7 mouse cellular contexts compared by ENCODE assay signal in genomic region chr17:34139416-34139815, GRCm38 (mm10). TPM values are rescaled to one million over a fixed set of nuclear protein-coding genes. Genes with fewer than 3 reads are reported as not detected.
A peak's percentile ranks its signal among the peaks of the same experiment; 100 is the strongest.
DNase-seq lines count a peak whose midpoint lies in the region; ATAC-seq and TF ChIP-seq lines count a peak whose summit lies in the region.

No protein-coding gene starts in this region.

- H3K4me1 ChIP-seq in E14TG2a.4 (replicated peaks; ENCODE audit: low read depth, low read length): peaks cover 57% of the 10 kb centered on the region
- peaks cover 12% of the 10 kb centered on the region for H3K4me1 ChIP-seq in heart, embryonic 16.5 days (ENCODE audit: control insufficient read depth, insufficient read depth, low read length)
- H3K4me1 ChIP-seq in midbrain, embryonic 12.5 days: peaks cover 15% of the 10 kb centered on the region

- H3K27me3 ChIP-seq in E14TG2a.4 (ENCODE audit: insufficient read depth, low read length): peaks cover 58% of the 10 kb centered on the region
- peaks cover 35% of the 10 kb centered on the region for H3K27me3 ChIP-seq in heart, embryonic 16.5 days (ENCODE audit: control insufficient read depth, insufficient read depth, low read length)
- H3K27me3 ChIP-seq in midbrain, embryonic 12.5 days: peaks cover 65% of the 10 kb centered on the region

- H3K9me3 ChIP-seq in E14TG2a.4 (ENCODE audit: low read length): no peaks in the 10 kb centered on the region
- no peaks in the 10 kb centered on the region for H3K9me3 ChIP-seq in heart, embryonic 16.5 days (replicated peaks; ENCODE audit: control insufficient read depth, low read length)
- H3K9me3 ChIP-seq in midbrain, embryonic 12.5 days: no peaks in the 10 kb centered on the region

- peak; percentile 76 for DNase-seq in R1 (ENCODE audit: low read depth, low spot score)
- DNase-seq in kidney, postnatal 25 days: peak; percentile 55 to 78
- DNase-seq in cerebellum, adult 8-10 months: no peak
- no peak for DNase-seq in spleen, postnatal 10 days (ENCODE audit: low spot score in 2 of 2)

- no peak for TF ChIP-seq CTCF in E14TG2a.4 (conservative IDR thresholded peaks at IDR 0.05; ENCODE audit: low read length)

- 9% methylated on average over 16 of the region's 16 CpGs for WGBS in heart, embryonic 16.5 days
- WGBS in midbrain, embryonic 12.5 days: under 1% methylated on average over 16 of the region's 16 CpGs

- no peak overlapping the region for H3K27ac ChIP-seq in heart, embryonic 16.5 days (ENCODE audit: low read length)
- no peak overlapping the region for H3K27ac ChIP-seq in midbrain, embryonic 12.5 days (replicated peaks)

- H3K4me3 ChIP-seq in E14TG2a.4 (replicated peaks; ENCODE audit: low read length): peak overlapping the region; percentile 49; the same call in 1 of the 2 replicates
- peak overlapping the region; percentile 47 for H3K4me3 ChIP-seq in heart, embryonic 16.5 days (ENCODE audit: low read length)
- peak overlapping the region; percentile 31 for H3K4me3 ChIP-seq in midbrain, embryonic 12.5 days

- ATAC-seq in heart, embryonic 16.5 days (replicated peaks; ENCODE audit: extremely low read depth, insufficient read depth, low FRiP score): no peak
- ATAC-seq in midbrain, embryonic 12.5 days (ENCODE audit: low FRiP score, low read depth): no peak

- H3K36me3 ChIP-seq in E14TG2a.4 (ENCODE audit: insufficient read depth, low read length): no peaks in the 10 kb centered on the region
- no peaks in the 10 kb centered on the region for H3K36me3 ChIP-seq in heart, embryonic 16.5 days (ENCODE audit: control insufficient read depth, insufficient read depth)
- no peaks in the 10 kb centered on the region for H3K36me3 ChIP-seq in midbrain, embryonic 12.5 days

- H3K9ac ChIP-seq in heart, embryonic 16.5 days (ENCODE audit: low read length): peak overlapping the region; percentile 69
- H3K9ac ChIP-seq in midbrain, embryonic 12.5 days (replicated peaks): no peak overlapping the region

- H3K4me2 ChIP-seq in heart, embryonic 16.5 days (ENCODE audit: low read depth, low read length): peak overlapping the region; percentile 86
- peak overlapping the region; percentile 53 for H3K4me2 ChIP-seq in midbrain, embryonic 12.5 days (replicated peaks)

RNA-seq across cellular contexts. Expression of gene H2-DMb2, which starts 3.7 kb away (rescaled TPM):
- 2.5 and 6.1 TPM in 2 replicates for polyA plus RNA-seq in heart, embryonic 16.5 days (2015; fragmentation: Nextera tagmentation; extraction: Ambion mirVana)
- polyA plus RNA-seq in midbrain, embryonic 12.5 days (2016; fragmentation: Nextera tagmentation; extraction: Ambion mirVana): 0.16 and 0.23 TPM in 2 replicates

RNA-seq across cellular contexts. Expression of gene H2-DMb1, which starts 13.5 kb away (rescaled TPM):
- polyA plus RNA-seq in heart, embryonic 16.5 days (2015; fragmentation: Nextera tagmentation; extraction: Ambion mirVana): 2.3 and 4.0 TPM in 2 replicates
- 0.16 and 0.73 TPM in 2 replicates for polyA plus RNA-seq in midbrain, embryonic 12.5 days (2016; fragmentation: Nextera tagmentation; extraction: Ambion mirVana)

RNA-seq across cellular contexts. Expression of gene Brd2, which starts 17.0 kb away (rescaled TPM):
- 69.4 and 71.9 TPM in 2 replicates for polyA plus RNA-seq in heart, embryonic 16.5 days (2015; fragmentation: Nextera tagmentation; extraction: Ambion mirVana)
- polyA plus RNA-seq in midbrain, embryonic 12.5 days (2016; fragmentation: Nextera tagmentation; extraction: Ambion mirVana): 144 and 148 TPM in 2 replicates

RNA-seq across cellular contexts. Expression of gene H2-DMa, which starts 20.1 kb away (rescaled TPM):
- 10.9 and 13.8 TPM in 2 replicates for polyA plus RNA-seq in heart, embryonic 16.5 days (2015; fragmentation: Nextera tagmentation; extraction: Ambion mirVana)
- polyA plus RNA-seq in midbrain, embryonic 12.5 days (2016; fragmentation: Nextera tagmentation; extraction: Ambion mirVana): 9.8 and 9.9 TPM in 2 replicates

RNA-seq across cellular contexts. Expression of gene H2-Oa, which starts 47.3 kb away (rescaled TPM):
- 0.97 and 3.1 TPM in 2 replicates for polyA plus RNA-seq in heart, embryonic 16.5 days (2015; fragmentation: Nextera tagmentation; extraction: Ambion mirVana)
- polyA plus RNA-seq in midbrain, embryonic 12.5 days (2016; fragmentation: Nextera tagmentation; extraction: Ambion mirVana): 0.17 and 0.56 TPM in 2 replicates

Comparison
In these comparisons a context has a peak if more than half of its experiments do, and no peak if none do; other contexts are left out.
1. DNase-seq: peak in R1 (single experiment) and kidney, postnatal 25 days (2 of 2); none in cerebellum, adult 8-10 months (single experiment) and spleen, postnatal 10 days (0 of 2).
2. Peak in every context shown above with its lines, with median percentiles within 50 percentile points of each other: H3K4me3 ChIP-seq.